Mouse (Mus musculus): Measurements from ENCODE around the gene Slc24a3.

Slc24a3 gene

DNA sequence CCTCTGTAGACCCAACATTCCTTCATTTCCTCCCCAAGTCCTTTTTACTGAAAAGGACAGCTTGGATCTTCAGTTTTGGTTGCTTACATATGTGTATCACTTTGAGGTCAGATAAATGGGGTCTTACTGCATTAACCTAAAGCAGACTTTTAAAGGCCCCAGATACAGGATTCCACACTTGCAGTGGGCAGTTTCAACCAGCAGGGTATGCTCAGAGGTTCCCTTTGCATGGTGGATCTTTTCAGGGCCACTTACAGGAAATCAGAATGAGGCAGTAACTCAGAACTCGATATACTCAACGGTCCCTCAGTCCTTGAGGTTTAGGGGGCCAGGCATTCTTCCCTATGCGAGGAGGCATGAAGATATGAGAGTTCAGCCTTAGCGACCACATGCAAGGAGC, 101.9 kb downstream of the Slc24a3 start:
- no peak for DNase-seq (ENCODE audit: inconsistent age in 2 of 2, low spot score in 1 of 2)

DNA sequence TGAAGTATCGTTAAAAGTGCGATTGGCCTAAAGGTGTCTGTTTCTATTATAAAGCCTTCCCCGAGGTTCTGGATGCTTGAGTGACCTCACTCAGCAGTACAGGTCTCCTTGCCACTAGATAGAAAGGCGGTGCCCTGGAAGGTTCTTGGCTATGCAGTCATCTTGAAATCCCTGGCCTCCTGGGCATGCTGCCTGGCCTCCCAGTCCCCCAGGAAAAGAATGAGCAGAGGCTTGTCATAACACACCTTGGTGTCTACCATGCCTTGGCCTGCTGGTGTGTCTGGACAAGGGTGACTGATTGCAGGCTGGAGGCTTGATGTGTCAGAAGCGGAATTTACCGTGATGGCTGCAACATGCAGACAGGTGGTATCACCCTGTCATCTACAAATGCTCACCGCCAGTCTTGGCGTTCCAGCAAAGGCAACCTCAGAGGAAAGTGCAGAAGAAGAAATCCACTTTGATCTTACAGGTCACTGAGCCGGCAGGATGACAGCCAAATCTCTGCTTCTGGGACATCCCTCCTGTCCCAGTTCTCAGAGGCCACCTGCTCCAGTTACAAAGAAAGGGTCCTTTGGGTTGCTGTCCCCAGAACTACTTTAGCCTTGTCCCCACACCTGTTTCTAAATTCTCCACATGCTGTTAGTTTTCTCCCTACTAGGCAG, 106.6 kb downstream of the Slc24a3 start:
- peak in 1 of 2 experiments; percentile 31 for DNase-seq (ENCODE audit: inconsistent age in 2 of 2, low spot score in 1 of 2)

DNA sequence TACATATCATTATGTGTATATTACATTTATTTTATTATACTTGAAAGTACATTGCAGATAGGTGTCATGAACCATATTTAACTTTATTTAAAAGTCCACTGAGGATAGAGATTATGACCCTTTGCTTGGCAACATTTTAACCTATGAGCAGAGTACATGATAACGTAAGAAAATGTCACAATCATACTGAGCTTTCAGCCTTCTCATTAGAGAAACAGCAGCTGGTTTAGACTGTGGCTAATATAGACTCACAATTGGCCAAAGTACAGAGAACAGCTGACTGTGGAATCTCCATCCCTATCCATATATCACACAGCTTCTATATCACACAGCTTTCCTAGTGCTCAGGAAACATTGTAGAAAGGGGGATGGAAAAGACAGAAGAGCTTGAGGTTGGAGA, 111.8 kb downstream of the Slc24a3 start:
- no peak for DNase-seq (ENCODE audit: inconsistent age in 2 of 2, low spot score in 1 of 2)

DNA sequence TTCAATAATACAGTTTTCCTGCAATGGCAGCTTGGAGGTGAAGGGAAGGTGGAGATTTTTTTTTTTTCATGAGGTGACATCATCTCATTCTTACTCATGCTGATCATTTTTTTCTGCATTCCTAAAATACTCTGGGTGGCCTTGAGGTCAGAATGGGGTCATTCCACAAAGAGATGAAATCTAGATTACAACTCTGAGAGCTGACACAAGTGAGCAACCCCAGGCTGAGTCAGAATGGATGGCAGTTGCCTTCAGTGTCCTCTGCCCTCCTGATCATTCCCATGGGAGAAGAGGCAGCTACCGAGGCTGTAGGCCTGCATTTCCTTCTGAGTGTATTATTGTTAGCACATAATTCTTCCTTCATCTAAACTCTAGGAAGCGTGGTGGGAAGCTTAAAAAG, 116.2 kb downstream of the Slc24a3 start:
- DNase-seq (ENCODE audit: inconsistent age in 2 of 2, low spot score in 1 of 2): peak; percentile 65 to 85

DNA sequence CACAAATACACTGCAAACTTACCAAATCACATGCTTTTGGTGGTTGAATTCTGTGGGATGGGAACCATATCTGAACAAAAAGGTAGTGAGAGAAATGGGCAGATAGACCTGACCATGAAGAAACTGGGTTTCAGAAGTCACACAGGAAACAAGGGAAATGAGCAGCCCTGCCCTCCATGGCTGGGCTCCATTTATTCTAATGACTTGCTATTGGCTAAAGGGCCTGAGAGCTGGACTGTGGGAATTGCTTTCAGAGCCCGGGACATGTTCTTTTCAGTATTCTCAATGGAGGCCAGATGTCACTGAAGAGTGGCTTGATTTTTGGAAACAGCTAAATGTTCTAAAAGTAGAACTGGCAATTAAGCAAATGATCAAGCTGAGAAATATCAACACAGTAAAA, 120.9 kb downstream of the Slc24a3 start:
- DNase-seq (ENCODE audit: inconsistent age in 2 of 2, low spot score in 1 of 2): peak in 1 of 2 experiments; percentile 45

DNA sequence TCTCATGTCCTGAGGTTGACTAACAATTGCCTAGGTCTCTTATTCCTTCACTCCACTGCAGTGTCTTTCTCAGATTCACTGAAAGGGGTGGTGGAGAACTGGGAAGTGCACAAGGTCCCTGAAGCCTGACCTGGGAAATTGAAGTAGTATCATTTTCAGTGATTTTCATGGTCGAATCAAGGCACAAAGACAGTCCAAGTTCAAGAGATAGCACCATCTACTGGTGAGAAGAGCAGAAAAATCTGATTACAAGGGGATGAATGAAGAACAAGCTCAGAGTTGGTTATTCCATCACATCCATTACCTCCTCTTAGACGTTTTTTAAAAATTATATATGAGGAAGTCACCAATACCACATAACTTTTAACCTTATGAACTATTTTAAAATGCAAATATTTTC, 123.9 kb downstream of the Slc24a3 start:
- DNase-seq (ENCODE audit: inconsistent age in 2 of 2, low spot score in 1 of 2): peak in 1 of 2 experiments; percentile 71

DNA sequence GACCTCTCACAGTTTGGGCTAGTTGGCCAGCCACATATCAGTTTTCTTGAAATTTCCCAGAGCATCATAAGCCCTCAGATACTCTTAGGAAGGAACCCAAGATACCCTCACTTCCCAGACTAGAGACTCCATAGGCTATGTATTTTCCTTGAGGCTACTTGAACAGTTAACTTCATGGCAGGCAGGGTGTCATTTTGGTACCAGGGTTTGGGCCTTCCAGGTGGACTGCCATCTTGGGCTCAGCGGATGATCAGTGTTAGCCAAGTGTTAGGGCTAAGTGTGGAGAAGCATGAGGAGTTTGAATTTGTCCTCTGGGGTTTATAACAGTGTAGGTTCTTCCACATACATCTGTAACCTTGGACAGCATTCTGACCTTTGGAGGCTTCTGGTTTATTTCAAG, 124.6 kb downstream of the Slc24a3 start:
- no peak for DNase-seq (ENCODE audit: inconsistent age in 2 of 2, low spot score in 1 of 2)

DNA sequence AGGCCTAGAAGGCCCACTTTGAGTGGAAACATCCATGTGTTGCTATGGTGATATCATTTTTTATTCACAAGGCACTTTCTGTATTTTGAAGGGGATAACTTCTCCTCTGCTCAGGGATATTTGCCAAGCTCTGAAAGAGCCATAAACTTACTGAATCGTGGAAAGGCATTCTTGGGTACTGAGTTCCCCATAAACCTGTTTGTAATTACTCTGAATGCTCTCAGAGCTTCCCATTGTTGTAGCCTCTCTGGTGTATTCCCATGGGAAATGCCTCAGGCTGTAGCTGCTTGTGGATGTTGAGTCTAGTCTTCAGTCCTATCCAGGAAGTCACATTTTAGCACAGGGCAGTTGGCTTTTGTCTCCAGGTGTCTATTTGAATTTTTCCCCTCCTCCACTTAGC, 125.3 kb downstream of the Slc24a3 start:
- DNase-seq (ENCODE audit: inconsistent age in 2 of 2, low spot score in 1 of 2): no peak

DNA sequence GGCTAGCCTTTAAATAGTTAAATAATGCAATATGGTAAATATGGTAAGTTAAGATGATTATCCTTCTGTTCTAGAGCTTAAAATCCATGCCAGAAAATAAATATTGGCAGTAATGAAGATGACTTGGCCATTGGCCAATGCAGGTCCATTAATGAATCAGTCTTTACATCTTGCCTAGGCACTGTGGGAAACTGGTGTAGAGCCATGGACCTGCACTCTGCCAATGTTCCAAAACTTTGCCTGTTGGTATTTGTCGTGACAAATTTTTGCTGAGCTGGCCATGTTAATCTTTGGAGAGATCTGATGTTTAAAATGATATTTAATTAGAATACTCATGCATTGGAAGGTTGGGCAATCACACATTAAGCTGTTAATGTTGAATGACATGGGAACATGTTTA, 129.4 kb downstream of the Slc24a3 start:
- no peak for DNase-seq (ENCODE audit: inconsistent age in 2 of 2, low spot score in 1 of 2)

DNA sequence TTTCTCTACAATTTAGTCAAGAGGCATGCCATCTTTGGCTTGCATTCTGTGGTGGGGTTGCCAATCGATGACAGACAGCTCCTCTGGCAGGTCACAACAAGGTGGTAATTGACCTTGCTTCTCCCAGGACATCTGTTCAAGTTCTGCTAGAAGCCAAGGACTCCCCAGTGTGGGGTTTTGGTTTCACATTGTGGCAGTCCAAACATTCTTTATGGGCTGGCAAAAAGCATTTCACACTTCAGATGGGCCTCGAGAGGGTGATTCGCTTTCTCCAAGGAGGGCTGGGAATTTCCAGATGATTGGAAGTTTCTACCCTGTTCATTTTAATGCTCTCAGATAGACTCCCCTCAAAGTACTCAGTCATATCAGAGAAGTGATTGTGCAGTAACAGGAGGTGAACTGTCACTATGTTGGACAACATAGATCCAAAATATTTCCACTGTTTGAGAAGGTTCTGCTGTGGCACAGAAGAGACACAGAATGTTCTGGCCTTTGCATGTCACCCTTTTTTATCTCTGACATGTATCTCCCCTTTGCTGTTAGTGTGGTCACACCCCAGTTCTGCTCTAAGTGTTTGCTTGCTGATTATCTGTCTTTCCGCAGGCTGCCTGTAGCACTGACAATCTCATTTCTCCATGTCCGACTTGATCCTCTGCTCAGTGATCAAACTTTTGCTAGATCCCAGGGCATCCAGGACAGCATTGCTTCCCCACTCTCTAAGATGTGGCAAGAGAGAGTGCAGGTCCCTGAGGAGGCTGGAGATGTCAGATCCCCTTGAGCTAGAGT, 132.6 kb downstream of the Slc24a3 start:
- DNase-seq (ENCODE audit: inconsistent age in 2 of 2, low spot score in 1 of 2): no peak

DNA sequence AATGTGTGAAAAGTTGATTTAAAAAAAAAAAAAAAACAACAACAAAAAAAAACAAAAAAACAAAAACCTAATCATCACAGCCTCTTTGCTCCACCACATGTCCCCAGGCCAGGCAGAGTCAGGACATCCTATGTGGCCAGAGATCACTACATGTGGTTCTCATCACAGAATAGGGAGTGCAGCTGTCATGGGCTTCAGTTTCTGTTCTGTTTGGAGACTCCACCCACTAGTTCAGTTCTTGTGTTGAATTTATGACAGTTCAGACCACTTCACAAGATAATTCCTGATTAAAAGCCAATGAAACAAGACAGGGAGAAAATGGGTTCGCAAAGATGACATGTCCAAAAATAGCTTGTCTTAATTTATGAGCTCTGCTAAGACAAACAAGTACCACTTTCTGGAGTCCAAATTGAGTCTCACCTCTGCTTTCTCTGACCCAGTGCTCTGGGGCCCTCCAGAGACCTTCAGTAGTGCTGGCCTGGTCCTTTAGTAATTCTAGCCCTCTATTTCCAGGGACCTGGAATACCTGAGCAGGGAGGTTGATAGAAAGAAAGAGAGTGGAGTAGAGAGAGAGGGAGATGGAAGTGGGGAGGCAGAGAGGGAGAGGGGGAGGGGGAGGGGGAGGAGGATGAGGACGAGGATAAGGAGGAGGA, 139.8 kb downstream of the Slc24a3 start:
- no peak for DNase-seq (ENCODE audit: inconsistent age in 2 of 2, low spot score in 1 of 2)

DNA sequence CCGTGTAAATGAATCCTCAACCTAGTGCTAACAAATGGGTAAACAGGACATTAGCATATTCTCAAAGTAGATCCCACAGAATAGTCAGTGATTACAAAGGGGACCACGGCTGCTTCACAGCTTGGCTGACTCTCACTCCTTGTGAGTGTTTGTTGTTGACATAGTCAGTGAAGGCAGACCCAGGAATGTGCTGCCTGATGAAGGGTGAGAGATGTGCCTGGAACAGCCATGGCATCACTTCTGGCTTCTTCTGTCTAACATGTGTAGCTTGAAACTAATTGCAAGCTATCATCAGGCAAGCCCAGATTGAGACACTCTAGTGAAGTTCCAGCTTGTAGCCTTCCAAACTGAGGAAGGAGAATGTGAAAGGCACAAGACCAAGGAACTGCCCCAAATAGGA, 151.4 kb downstream of the Slc24a3 start:
- DNase-seq (ENCODE audit: inconsistent age in 2 of 2, low spot score in 1 of 2): no peak

DNA sequence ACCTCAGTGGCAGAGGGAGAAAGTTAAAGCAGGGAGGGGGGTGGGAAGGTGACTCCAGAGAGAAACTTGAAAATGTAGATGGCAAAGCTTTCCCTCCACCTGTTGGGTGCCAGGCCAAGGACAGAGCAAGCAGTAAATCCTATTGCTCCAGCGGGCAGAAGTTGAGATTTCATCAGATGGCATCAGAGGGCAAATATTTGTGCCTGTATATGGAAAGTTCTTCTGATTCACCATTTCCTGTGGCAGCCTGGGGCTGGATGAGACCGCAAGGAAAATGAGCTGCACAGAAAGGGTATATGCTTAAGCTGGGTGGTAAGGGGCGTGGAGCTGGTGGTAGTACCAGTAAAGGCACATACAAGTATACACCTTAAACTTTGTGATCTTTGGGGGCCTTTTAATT, 153.7 kb downstream of the Slc24a3 start:
- no peak for DNase-seq (ENCODE audit: inconsistent age in 2 of 2, low spot score in 1 of 2)

DNA sequence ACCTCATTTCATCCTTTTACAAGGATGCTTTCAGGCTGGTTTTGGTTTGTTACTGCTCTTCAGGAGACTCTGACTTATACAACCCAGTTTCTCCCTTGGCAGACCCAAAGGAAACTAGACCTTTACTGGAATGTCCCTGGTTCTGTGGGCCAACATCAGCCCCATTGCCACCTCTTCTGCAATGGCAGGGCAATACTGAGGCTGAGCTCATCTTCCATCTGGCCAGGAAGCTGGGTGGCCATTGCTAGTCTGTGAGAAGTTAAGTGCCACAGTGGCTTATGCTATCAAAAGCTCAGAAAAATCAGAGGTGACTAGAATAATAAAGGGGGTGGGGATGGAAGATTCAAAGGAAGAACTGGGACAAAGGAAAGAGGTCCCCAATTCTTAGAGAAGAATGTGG, 154.2 kb downstream of the Slc24a3 start:
- DNase-seq (ENCODE audit: inconsistent age in 2 of 2, low spot score in 1 of 2): no peak

DNA sequence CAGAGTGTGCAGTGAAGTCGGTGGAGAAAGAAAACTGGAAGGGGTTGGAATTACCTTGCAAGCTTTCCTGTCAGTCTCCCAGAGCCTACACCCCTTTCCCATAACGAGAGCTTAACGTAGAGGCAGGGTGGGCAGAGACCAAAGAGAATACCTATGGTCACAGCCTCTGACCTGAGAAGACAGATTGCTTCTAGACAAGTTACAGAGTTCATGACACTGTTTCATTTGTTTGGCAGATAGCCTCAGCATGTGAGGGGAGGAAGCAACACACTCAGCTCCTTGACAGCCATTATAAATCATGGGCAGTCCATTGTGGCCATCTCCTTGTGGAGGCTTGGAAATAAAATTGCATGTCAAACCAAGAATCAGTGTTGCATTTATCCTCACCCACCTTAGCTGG, 156.9 kb downstream of the Slc24a3 start:
- DNase-seq (ENCODE audit: inconsistent age in 2 of 2, low spot score in 1 of 2): no peak

DNA sequence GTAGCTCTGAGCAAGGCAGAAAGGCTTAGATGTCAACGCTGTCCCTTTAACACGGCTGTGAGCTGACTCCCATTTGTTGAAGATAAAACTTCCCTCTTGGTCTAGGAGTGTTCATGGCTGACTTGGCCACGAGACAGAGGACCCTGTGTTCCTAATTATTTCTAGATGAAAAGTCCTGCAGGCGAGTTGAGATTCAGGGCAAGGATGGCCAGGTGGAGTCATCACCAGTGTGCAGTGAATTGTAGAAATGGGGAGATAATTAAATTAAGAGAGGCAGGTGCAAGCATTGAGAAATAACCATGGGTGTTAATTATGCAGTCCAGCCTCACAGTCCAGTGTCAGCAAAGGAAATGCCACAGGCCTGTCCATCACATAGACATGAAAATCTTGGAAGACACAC, 158.3 kb downstream of the Slc24a3 start:
- DNase-seq (ENCODE audit: inconsistent age in 2 of 2, low spot score in 1 of 2): no peak

DNA sequence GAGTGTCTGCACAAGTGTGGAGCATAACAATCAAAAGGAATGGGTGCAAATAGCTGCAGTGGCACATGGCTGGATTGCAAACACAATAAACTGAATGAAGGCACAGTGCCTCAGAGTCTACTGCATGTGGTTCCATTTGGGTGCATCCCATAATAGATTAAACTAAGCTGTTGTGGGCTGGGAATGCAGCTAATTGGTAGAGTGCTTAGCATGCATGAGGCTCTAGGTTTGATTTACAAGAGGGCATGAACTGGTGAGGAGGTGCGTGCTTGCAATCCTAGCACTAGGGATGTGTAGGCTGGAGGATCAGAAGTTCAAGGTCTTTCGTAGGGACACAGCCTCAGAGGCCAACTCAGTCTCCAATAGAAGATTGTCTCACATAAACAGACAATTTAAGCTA, 159.0 kb downstream of the Slc24a3 start:
- no peak for DNase-seq (ENCODE audit: inconsistent age in 2 of 2, low spot score in 1 of 2)

DNA sequence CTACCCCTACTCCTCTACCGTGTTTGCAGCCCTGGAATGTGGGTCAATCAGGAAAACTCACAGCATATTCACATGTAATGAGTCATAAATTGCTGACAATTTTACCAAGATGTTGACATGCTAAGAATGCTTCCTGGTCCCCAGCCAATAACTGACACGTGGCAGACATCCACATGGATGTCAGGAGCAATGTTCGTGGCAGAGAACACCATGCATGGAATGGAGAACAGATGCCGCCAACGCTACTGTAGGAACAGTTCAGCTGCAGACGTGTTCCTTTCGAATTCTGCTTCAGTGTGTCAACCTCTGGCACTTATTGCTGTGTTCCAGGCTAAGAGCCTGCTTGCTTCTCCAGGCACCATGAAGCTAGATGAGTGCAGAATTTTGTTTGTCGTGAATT, 162.2 kb downstream of the Slc24a3 start:
- DNase-seq (ENCODE audit: inconsistent age in 2 of 2, low spot score in 1 of 2): no peak

DNA sequence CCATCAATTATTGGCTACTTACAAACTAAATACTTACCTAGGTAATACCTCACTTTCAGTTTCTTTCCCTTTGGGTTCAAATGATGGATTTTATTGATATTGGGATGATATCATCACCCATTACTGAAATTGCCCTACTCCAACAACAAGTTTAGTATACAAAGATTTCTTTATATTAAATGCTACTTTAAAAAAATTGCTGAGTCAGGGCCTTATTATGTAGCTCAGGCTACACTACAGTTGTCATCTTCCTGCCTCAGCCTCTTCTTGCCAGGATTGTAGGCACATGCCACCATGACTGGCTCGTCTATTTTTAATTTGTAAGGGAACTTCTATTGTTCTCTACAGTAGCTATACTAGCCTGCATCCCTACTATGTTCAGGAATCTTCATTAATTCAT, 164.0 kb downstream of the Slc24a3 start:
- DNase-seq (ENCODE audit: inconsistent age in 2 of 2, low spot score in 1 of 2): no peak

DNA sequence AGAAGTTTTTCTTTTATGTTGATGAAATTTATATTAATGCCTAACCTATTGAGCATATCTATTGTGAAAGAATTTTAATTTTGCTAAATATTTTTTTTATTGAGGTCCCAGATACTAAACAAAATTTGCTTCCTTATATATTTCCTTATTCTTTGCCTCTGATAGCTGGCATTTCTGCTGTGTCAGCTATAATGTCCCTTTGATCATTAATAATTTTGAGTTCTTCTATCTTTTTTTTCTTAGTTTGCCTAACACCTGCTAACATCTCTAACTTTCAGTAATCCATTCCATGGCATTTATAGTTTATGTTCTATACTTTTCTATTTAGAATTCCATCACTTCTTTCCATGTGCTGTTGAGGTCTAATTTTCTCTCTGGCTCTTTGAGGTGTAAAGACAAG, 165.9 kb downstream of the Slc24a3 start:
- DNase-seq (ENCODE audit: inconsistent age in 2 of 2, low spot score in 1 of 2): no peak

DNA sequence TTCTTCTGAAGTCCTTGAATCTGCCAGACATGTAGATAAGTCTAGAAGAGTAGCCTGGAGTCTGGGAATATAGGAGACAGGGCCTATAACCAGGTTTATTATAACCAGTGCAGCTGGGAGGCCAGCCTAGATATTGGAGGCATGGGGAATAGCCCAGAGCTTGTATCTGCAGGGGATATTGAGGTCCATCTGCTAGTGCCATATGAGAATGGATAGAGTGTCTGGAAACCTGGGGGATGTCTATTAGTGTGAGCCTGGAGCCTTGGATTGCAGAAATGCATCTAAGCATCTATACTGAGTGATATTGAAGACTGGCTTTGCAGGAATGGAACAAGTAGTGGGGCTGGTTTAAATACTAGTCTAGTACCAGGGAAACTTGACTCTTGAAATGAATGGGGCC, 168.9 kb downstream of the Slc24a3 start:
- no peak for DNase-seq (ENCODE audit: inconsistent age in 2 of 2, low spot score in 1 of 2)

DNA sequence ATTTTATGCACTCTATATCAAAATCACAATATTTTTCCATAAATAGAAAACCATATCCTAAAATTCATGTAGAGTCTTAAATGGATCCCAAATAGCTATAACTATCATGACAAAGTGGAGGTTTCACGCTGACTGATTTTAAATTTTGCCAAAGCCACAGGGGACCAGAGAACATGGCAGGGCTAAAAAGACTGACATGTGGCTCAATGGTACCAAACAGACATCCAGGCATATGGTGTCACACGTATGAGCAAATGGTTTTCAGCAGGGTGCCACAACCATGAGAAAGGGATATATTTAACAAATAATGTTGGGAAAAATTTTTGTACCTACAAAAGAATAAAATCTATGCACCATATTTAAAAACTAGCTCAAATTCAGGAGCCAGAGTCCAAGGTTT, 173.3 kb downstream of the Slc24a3 start:
- no peak for DNase-seq (ENCODE audit: inconsistent age in 2 of 2, low spot score in 1 of 2)

Measured in adrenal gland, adult (tissue).